Mouse (Mus musculus) heart, postnatal 0 days (tissue): Measurements from ENCODE around the gene Psme4.

Experiments
- CTCF ChIP-seq: IDR thresholded peaks from 2 replicates; pipeline ENCODE4 v1.5.1; 2016; ENCODE audit warnings: antibody characterized with exemption, control low read depth, low read depth
- EP300 ChIP-seq: IDR thresholded peaks from 2 replicates; pipeline ENCODE4 v1.6.1; 2016; ENCODE audit warnings: antibody characterized with exemption, low read depth

GRCm38 (mm10) chr11:30885171-30885871, 113.8 kb downstream of the Psme4 start, which contains the start of the genes Gpr75 and Asb3:
- no peak for TF ChIP-seq CTCF
- TF ChIP-seq EP300 = no peak
